Mouse (Mus musculus) retina, adult 2 months (tissue): ENCODE measurements around the gene Htra2.

Source experiments
- DNase-seq: peaks from one replicate; pipeline ENCODE4 v3.0.0-alpha.2; 2012; ENCODE audit warnings: low read depth, low spot score

Htra2 gene

GRCm38 (mm10) chr6:83031921-83032590 lies 23.0 kb downstream of the Htra2 start:
- no peak for DNase-seq

- DNase-seq: no peak
Observed at GRCm38 (mm10) chr6:83031111-83031510, 24.0 kb downstream of the Htra2 start.

GRCm38 (mm10) chr6:83029777-83030176 lies 25.3 kb downstream of the Htra2 start:
- DNase-seq: no peak

GRCm38 (mm10) chr6:83027706-83028105 lies 27.4 kb downstream of the Htra2 start:
- DNase-seq: no peak

- no peak for DNase-seq
Observed at GRCm38 (mm10) chr6:83027293-83027692, 27.8 kb downstream of the Htra2 start.

- DNase-seq: no peak
Observed at GRCm38 (mm10) chr6:83025221-83025620, 29.9 kb downstream of the Htra2 start.

- DNase-seq: no peak
Observed at GRCm38 (mm10) chr6:83024421-83024820, 30.7 kb downstream of the Htra2 start.

- DNase-seq: no peak
Observed at GRCm38 (mm10) chr6:83023786-83024185, 31.3 kb downstream of the Htra2 start.

- DNase-seq: no peak
Observed at GRCm38 (mm10) chr6:83023008-83023407, 32.1 kb downstream of the Htra2 start.

- no peak for DNase-seq
Observed at GRCm38 (mm10) chr6:83020836-83021593, 34.1 kb downstream of the Htra2 start.

GRCm38 (mm10) chr6:83020121-83020520 lies 35.0 kb downstream of the Htra2 start:
- DNase-seq: no peak

GRCm38 (mm10) chr6:83019044-83019443 lies 36.0 kb downstream of the Htra2 start:
- DNase-seq: no peak

- DNase-seq: no peak
Observed at GRCm38 (mm10) chr6:83017190-83017589, 37.9 kb downstream of the Htra2 start.

GRCm38 (mm10) chr6:83015749-83016148 lies 39.3 kb downstream of the Htra2 start:
- no peak for DNase-seq

GRCm38 (mm10) chr6:83014482-83015466 lies 40.3 kb downstream of the Htra2 start:
- no peak for DNase-seq

GRCm38 (mm10) chr6:83013444-83013843 lies 41.6 kb downstream of the Htra2 start:
- no peak for DNase-seq

- DNase-seq: no peak
Observed at GRCm38 (mm10) chr6:83011756-83012155, 43.3 kb downstream of the Htra2 start.

GRCm38 (mm10) chr6:83011255-83011654 lies 43.8 kb downstream of the Htra2 start:
- DNase-seq: no peak

GRCm38 (mm10) chr6:83010010-83010409 lies 45.1 kb downstream of the Htra2 start:
- peak; percentile 54 for DNase-seq

GRCm38 (mm10) chr6:83008659-83009058 lies 46.4 kb downstream of the Htra2 start:
- no peak for DNase-seq

GRCm38 (mm10) chr6:83006114-83006513 lies 49.0 kb downstream of the Htra2 start:
- no peak for DNase-seq

- DNase-seq: no peak
Observed at GRCm38 (mm10) chr6:83005444-83006011, 49.5 kb downstream of the Htra2 start.
